Mouse (Mus musculus): ENCODE results near the gene Icam1. TPM values are rescaled to one million over a fixed set of nuclear protein-coding genes. Genes with fewer than 3 reads are reported as not detected.

The Icam1 gene
- polyA plus RNA-seq, 1 experiment from 2014 or later, result 3.8 TPM

GRCm38 (mm10) chr9:20978409-20979095 lies 37.2 kb upstream of the Icam1 start:
- no peaks in the 10 kb centered on the region for H3K9me3 ChIP-seq
- H3K27ac ChIP-seq, result no peak overlapping the region
- no peak overlapping the region for H3K9ac ChIP-seq
- H3K4me3 ChIP-seq (replicated peaks), result no peak overlapping the region
- peaks cover 12% of the 10 kb centered on the region; the same call in 1 of the 2 replicates for H3K27me3 ChIP-seq
- peaks cover 17% of the 10 kb centered on the region for H3K4me1 ChIP-seq
- no peaks in the 10 kb centered on the region for H3K36me3 ChIP-seq (replicated peaks)
- H3K4me2 ChIP-seq, result no peak overlapping the region
- no peak for ATAC-seq (ENCODE audit: low FRiP score)
- 59% methylated on average over 10 of the region's 10 CpGs for WGBS

DNA sequence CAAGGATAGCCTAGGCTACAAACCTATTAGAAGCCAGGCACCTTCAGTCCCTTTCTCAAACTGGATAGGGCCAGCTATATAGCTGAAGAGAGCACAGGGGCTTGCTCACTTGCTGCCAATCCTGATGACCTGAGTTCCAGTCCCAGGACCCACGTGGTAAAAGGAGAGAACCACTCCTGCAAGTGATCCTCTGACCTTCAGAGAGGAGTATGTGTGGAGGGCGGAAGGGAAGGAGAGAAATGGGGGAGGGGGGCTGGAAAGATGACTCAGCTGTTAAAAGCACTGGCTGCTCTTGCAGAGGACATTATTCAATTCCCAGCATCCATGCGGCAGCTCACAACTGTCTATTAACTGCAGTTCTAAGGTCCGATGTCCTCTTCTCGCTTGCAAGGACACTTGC lies 36.6 kb upstream of the Icam1 start:
- Histone ChIP-seq H3K4me2 (no peak overlapping the region), H3K27me3 (peaks cover 12% of the 10 kb centered on the region; the same call in 1 of the 2 replicates), H3K9ac (no peak overlapping the region), H3K4me1 (peaks cover 17% of the 10 kb centered on the region), H3K36me3 (replicated peaks) (no peaks in the 10 kb centered on the region), H3K4me3 (replicated peaks) (no peak overlapping the region), H3K27ac (no peak overlapping the region), H3K9me3 (no peaks in the 10 kb centered on the region)
- ATAC-seq (ENCODE audit: low FRiP score), result no peak
- WGBS, result 72% methylated on average over 5 of the region's 5 CpGs

GRCm38 (mm10) chr9:20979769-20980168 lies 36.0 kb upstream of the Icam1 start:
- no peak overlapping the region for H3K9ac ChIP-seq
- no peak overlapping the region for H3K4me3 ChIP-seq (replicated peaks)
- peaks cover 7% of the 10 kb centered on the region; the same call in 1 of the 2 replicates for H3K27me3 ChIP-seq
- no peak overlapping the region for H3K27ac ChIP-seq
- H3K4me1 ChIP-seq, result peaks cover 12% of the 10 kb centered on the region
- H3K36me3 ChIP-seq (replicated peaks), result no peaks in the 10 kb centered on the region
- H3K9me3 ChIP-seq, result no peaks in the 10 kb centered on the region
- H3K4me2 ChIP-seq, result no peak overlapping the region
- WGBS, result 92% methylated on average over 7 of the region's 7 CpGs
- ATAC-seq (ENCODE audit: low FRiP score), result no peak

DNA sequence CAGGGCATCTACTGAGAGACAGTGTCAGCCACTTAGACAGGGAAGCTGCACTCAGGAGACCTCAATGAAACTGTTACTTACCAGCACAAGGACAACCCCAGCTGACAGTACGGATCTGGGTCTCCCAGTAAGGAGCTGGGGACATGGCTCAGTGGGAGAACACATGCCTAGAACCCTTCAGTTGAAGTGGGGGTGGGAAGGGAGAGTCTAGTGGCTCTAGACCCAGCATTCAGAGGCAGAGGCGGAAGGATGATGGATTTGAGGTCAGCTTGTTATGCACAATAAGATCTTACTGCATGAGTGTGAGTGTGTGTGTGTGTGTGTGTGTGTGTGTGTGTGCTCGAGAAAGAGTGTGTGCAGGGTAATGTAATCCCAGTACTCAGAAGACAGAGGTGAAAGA lies 33.6 kb upstream of the Icam1 start:
- Histone ChIP-seq H3K27me3 (peaks cover 7% of the 10 kb centered on the region; the same call in 1 of the 2 replicates), H3K36me3 (replicated peaks) (no peaks in the 10 kb centered on the region), H3K4me1 (no peaks in the 10 kb centered on the region), H3K4me3 (replicated peaks) (no peak overlapping the region), H3K4me2 (no peak overlapping the region), H3K27ac (no peak overlapping the region), H3K9ac (no peak overlapping the region), H3K9me3 (no peaks in the 10 kb centered on the region)
- ATAC-seq (ENCODE audit: low FRiP score), result no peak
- 79% methylated on average over 3 of the region's 3 CpGs for WGBS

DNA sequence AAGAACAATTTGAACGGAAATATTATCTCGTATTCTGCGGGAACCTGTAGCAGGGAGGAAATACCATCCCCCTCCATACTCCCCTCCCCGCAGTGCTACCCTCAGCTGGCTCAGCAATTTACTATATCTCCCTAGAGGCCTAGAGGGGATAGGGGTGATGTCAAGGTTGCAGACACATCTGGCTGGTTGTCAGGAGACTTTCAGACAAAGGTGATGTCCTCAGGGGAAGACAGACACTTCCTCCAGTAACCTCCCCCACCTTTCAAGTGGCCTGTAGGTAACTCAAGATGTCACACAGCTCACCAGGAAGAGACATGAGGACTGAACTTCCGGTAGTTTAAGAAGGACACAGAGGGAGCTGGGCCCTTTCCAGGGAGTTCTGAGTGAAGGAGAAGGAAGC lies 32.6 kb upstream of the Icam1 start:
- Histone ChIP-seq H3K27me3 (peaks cover 14% of the 10 kb centered on the region; the same call in 1 of the 2 replicates), H3K36me3 (replicated peaks) (no peaks in the 10 kb centered on the region), H3K4me2 (no peak overlapping the region), H3K9ac (no peak overlapping the region), H3K27ac (no peak overlapping the region), H3K4me1 (no peaks in the 10 kb centered on the region), H3K4me3 (replicated peaks) (no peak overlapping the region), H3K9me3 (no peaks in the 10 kb centered on the region)
- WGBS, result 74% methylated on average over 5 of the region's 5 CpGs
- no peak for ATAC-seq (ENCODE audit: low FRiP score)

GRCm38 (mm10) chr9:20986952-20987686 lies 28.7 kb upstream of the Icam1 start:
- H3K27me3 ChIP-seq, result peaks cover 27% of the 10 kb centered on the region
- WGBS, result 64% methylated on average over 15 of the region's 15 CpGs

GRCm38 (mm10) chr9:20987953-20988352 lies 27.8 kb upstream of the Icam1 start:
- no peak for ATAC-seq (ENCODE audit: low FRiP score)
- Histone ChIP-seq H3K4me3 (replicated peaks) (no peak overlapping the region), H3K27me3 (peaks cover 26% of the 10 kb centered on the region), H3K9ac (no peak overlapping the region), H3K36me3 (replicated peaks) (no peaks in the 10 kb centered on the region), H3K4me2 (no peak overlapping the region), H3K9me3 (no peaks in the 10 kb centered on the region), H3K4me1 (peaks cover 6% of the 10 kb centered on the region), H3K27ac (no peak overlapping the region)
- 20% methylated on average over 7 of the region's 7 CpGs for WGBS

More at GRCm38 (mm10) chr9:20986952-20987686, 28.7 kb upstream of the Icam1 start:
- H3K4me3 ChIP-seq (replicated peaks), result no peak overlapping the region
- no peak overlapping the region for H3K9ac ChIP-seq
- no peaks in the 10 kb centered on the region for H3K9me3 ChIP-seq
- peaks cover 6% of the 10 kb centered on the region for H3K4me1 ChIP-seq
- H3K4me2 ChIP-seq, result no peak overlapping the region
- no peak overlapping the region for H3K27ac ChIP-seq
- H3K36me3 ChIP-seq (replicated peaks), result no peaks in the 10 kb centered on the region
- no peak for ATAC-seq (ENCODE audit: low FRiP score)

DNA sequence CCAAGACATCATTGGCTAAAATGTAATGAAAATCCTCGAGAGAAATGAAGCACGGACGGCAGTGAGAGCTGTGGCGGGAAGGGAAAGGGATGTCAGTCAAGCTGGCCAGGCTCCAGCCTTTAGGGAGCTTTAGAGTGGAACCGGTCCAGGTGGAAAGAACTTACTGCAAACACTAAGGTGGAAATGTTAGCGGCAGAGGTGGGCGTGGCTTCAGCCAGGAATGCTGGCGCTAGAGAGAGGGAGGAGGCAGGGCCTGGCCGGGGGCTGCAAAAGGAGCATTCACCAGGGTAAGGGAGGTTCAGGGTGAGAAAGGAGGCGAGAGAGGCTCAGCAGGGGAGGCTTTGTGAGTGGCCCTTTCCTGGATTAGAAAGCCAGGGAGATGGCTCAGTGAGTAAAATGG lies 24.9 kb upstream of the Icam1 start:
- no peaks in the 10 kb centered on the region for H3K9me3 ChIP-seq
- H3K36me3 ChIP-seq (replicated peaks), result no peaks in the 10 kb centered on the region
- H3K4me3 ChIP-seq (replicated peaks), result no peak overlapping the region
- H3K27me3 ChIP-seq, result peaks cover 26% of the 10 kb centered on the region
- peak overlapping the region; percentile 20; the same call in 1 of the 2 replicates for H3K4me2 ChIP-seq
- peaks cover 6% of the 10 kb centered on the region for H3K4me1 ChIP-seq
- WGBS, result 4% methylated on average over 10 of the region's 10 CpGs
- no peak for ATAC-seq (ENCODE audit: low FRiP score)
- H3K9ac ChIP-seq, result no peak overlapping the region
- no peak overlapping the region for H3K27ac ChIP-seq

DNA sequence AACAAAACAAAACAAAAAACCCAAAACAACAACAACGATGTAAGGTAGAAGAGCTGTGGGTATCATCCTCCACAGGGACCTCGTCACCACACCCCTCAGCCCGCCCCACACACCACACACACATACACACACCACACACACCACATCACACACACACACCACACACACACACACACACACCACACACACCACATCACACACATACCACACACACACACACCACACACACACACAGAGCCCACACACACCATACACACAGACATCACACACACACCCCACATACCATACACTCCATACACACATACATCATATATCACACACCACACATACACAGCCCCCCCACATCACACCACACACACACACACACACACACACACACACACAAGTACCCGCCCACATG lies 24.2 kb upstream of the Icam1 start:
- no peaks in the 10 kb centered on the region for H3K36me3 ChIP-seq (replicated peaks)
- no peak overlapping the region for H3K27ac ChIP-seq
- H3K4me1 ChIP-seq, result peaks cover 6% of the 10 kb centered on the region
- H3K4me2 ChIP-seq, result no peak overlapping the region
- H3K9ac ChIP-seq, result no peak overlapping the region
- no peak for ATAC-seq (ENCODE audit: low FRiP score)
- H3K4me3 ChIP-seq (replicated peaks), result no peak overlapping the region
- H3K27me3 ChIP-seq, result peaks cover 26% of the 10 kb centered on the region
- H3K9me3 ChIP-seq, result no peaks in the 10 kb centered on the region
- WGBS, result 82% methylated on average over 4 of the region's 4 CpGs

DNA sequence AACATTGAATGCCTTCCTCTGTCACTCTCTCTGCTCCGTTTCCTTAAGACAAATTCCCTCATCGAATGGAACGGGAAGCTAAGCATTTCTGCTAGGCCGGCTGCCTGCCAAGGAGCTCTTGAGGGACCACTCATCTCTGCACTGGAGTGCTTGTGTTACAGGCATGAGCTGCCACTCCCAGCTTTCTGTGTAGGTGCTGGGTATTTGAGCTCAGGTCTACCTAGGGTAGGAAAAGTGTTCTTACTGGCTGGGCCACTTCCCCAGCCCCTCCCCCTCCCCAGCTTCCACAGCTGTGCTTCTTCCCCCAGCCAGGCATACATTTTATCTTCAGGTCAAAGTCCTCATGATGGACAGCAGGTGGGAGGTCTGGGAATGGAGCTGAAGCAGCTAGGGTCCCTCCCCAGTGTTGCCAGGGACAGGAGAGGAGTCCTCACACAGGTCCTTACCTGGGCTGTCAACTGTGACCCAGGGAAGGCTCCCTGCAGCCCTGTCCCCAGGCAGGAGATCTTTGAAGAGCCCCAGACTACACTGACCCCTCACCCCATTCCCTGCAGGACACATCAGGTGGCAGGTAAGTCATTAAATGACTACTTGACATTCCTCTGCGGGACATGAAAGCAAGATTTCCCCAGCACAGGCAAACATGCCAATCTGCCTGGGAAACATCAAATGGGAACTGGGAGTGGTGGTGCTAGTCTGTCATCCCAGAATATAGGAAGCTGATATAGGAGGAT lies 22.5 kb upstream of the Icam1 start:
- peaks cover 6% of the 10 kb centered on the region for H3K4me1 ChIP-seq
- H3K4me2 ChIP-seq, result no peak overlapping the region
- no peak overlapping the region for H3K9ac ChIP-seq
- WGBS, result 69% methylated on average over 5 of the region's 5 CpGs
- no peak overlapping the region for H3K27ac ChIP-seq
- peaks cover 17% of the 10 kb centered on the region for H3K27me3 ChIP-seq
- no peak for ATAC-seq (ENCODE audit: low FRiP score)
- no peaks in the 10 kb centered on the region for H3K9me3 ChIP-seq
- H3K36me3 ChIP-seq (replicated peaks), result no peaks in the 10 kb centered on the region
- H3K4me3 ChIP-seq (replicated peaks), result no peak overlapping the region

GRCm38 (mm10) chr9:20995069-20995468 lies 20.7 kb upstream of the Icam1 start:
- no peak overlapping the region for H3K27ac ChIP-seq
- no peak for ATAC-seq (ENCODE audit: low FRiP score)
- peaks cover 6% of the 10 kb centered on the region for H3K4me1 ChIP-seq
- H3K4me3 ChIP-seq (replicated peaks), result no peak overlapping the region
- H3K9me3 ChIP-seq, result no peaks in the 10 kb centered on the region
- no peaks in the 10 kb centered on the region for H3K36me3 ChIP-seq (replicated peaks)
- H3K4me2 ChIP-seq, result no peak overlapping the region
- 71% methylated on average over 3 of the region's 3 CpGs for whole genome bisulfite sequencing
- no peak overlapping the region for H3K9ac ChIP-seq
- peaks cover 8% of the 10 kb centered on the region; the same call in 1 of the 2 replicates for H3K27me3 ChIP-seq

GRCm38 (mm10) chr9:20997065-20997464 lies 18.7 kb upstream of the Icam1 start:
- no peak overlapping the region for H3K27ac ChIP-seq
- H3K4me3 ChIP-seq (replicated peaks), result no peak overlapping the region
- no peak overlapping the region for H3K9ac ChIP-seq
- 90% methylated on average over 8 of the region's 8 CpGs for WGBS
- H3K9me3 ChIP-seq, result no peaks in the 10 kb centered on the region
- no peak for ATAC-seq (ENCODE audit: low FRiP score)
- no peaks in the 10 kb centered on the region for H3K4me1 ChIP-seq
- H3K27me3 ChIP-seq, result no peaks in the 10 kb centered on the region
- no peaks in the 10 kb centered on the region for H3K36me3 ChIP-seq (replicated peaks)
- no peak overlapping the region for H3K4me2 ChIP-seq

Measured in forebrain, embryonic 12.5 days (tissue).